Mouse (Mus musculus): ENCODE results near the gene Olfr141. TPM values are rescaled to one million over a fixed set of nuclear protein-coding genes. Genes with fewer than 3 reads are reported as not detected.

Olfr141 gene
- polyA plus RNA-seq (2012; rRNA removed) = not detected in 2 replicates

GRCm38 (mm10) chr2:86809918-86810317 is at the start of gene Olfr141:
Gene Olfr141, minus strand, starts transcription at chr2:86810018.

GRCm38 (mm10) chr2:86851596-86851995 is 41.8 kb upstream of the Olfr141 start, which contains the start of gene Olfr1095:
Gene Olfr1095, minus strand, starts transcription at chr2:86851696.

GRCm38 (mm10) chr2:86824363-86824762 is 14.5 kb upstream of the Olfr141 start, which contains the start of gene Olfr1094:
Gene Olfr1094, plus strand, starts transcription at chr2:86824663.

GRCm38 (mm10) chr2:86782179-86782578 is 27.6 kb downstream of the Olfr141 start, which contains the start of gene Olfr1093:
Gene Olfr1093, plus strand, starts transcription at chr2:86782479.

GRCm38 (mm10) chr2:86758893-86759292 is 50.9 kb downstream of the Olfr141 start, which contains the start of gene Olfr1090:
Gene Olfr1090, minus strand, starts transcription at chr2:86758993.

Other genes starting within 250 kb of the Olfr141 start
- gene Olfr1082, start 211.1 kb downstream of the Olfr141 start, polyA plus RNA-seq (2012; rRNA removed) = not detected in 2 replicates
- gene Olfr1084, start 170.3 kb downstream of the Olfr141 start, polyA plus RNA-seq (2012; rRNA removed) = not detected in 2 replicates
- gene Olfr1085, start 148.0 kb downstream of the Olfr141 start, polyA plus RNA-seq (2012; rRNA removed) = not detected in 2 replicates
- gene Olfr1086, start 129.9 kb downstream of the Olfr141 start, polyA plus RNA-seq (2012; rRNA removed) = not detected in 2 replicates
- not detected in 2 replicates for gene Olfr1087, start 111.6 kb downstream of the Olfr141 start, polyA plus RNA-seq (2012; rRNA removed)
- not detected in 2 replicates for gene Olfr1089, start 76.3 kb downstream of the Olfr141 start, polyA plus RNA-seq (2012; rRNA removed)
- not detected in 2 replicates for gene Olfr1090, start 51.0 kb downstream of the Olfr141 start, polyA plus RNA-seq (2012; rRNA removed)
- not detected in 2 replicates for gene Olfr1093, start 27.5 kb downstream of the Olfr141 start, polyA plus RNA-seq (2012; rRNA removed)
- not detected in 2 replicates for gene Olfr1094, start 14.6 kb upstream of the Olfr141 start, polyA plus RNA-seq (2012; rRNA removed)
- not detected in 2 replicates for gene Olfr1095, start 41.7 kb upstream of the Olfr141 start, polyA plus RNA-seq (2012; rRNA removed)
- not detected in 2 replicates for gene Gm13723, start 64.8 kb upstream of the Olfr141 start, polyA plus RNA-seq (2012; rRNA removed)
- not detected in 2 replicates for gene Olfr1097, start 82.2 kb upstream of the Olfr141 start, polyA plus RNA-seq (2012; rRNA removed)
- not detected in 2 replicates for gene Olfr1098, start 114.5 kb upstream of the Olfr141 start, polyA plus RNA-seq (2012; rRNA removed)
- gene Olfr1099, start 150.7 kb upstream of the Olfr141 start, polyA plus RNA-seq (2012; rRNA removed) = not detected in 2 replicates
- gene Olfr1100, start 169.9 kb upstream of the Olfr141 start, polyA plus RNA-seq (2012; rRNA removed) = not detected in 2 replicates
- not detected in 2 replicates for gene Olfr1101, start 181.2 kb upstream of the Olfr141 start, polyA plus RNA-seq (2012; rRNA removed)
- not detected in 2 replicates for gene Olfr1102, start 188.4 kb upstream of the Olfr141 start, polyA plus RNA-seq (2012; rRNA removed)
- not detected in 2 replicates for gene Olfr1104, start 217.1 kb upstream of the Olfr141 start, polyA plus RNA-seq (2012; rRNA removed)
- not detected in 2 replicates for gene Olfr1105, start 226.5 kb upstream of the Olfr141 start, polyA plus RNA-seq (2012; rRNA removed)
- gene Olfr1106, start 242.3 kb upstream of the Olfr141 start, polyA plus RNA-seq (2012; rRNA removed) = not detected in 2 replicates

Measured in central nervous system, embryonic 18 days (tissue).